Mouse (Mus musculus) adrenal gland, postnatal 25 days (tissue): ENCODE measurements at regions not wholly inside any gene's neighbourhood (a gene's known extent, or its start where the extent isn't known, plus 50 kb on each side); places are given as distances from the start of the nearest gene placed in this dataset.
A peak's percentile ranks its signal among the peaks of the same experiment; 100 is the strongest.
"Not testable (repeated sequence)": the region's sequence is repeated elsewhere in the genome, so short reads cannot be mapped to it uniquely, and the experiment has no call there.

Experiments used
- DNase-seq: peaks from one replicate; pipeline ENCODE4 v3.0.0; 2021; ENCODE audit warnings: mixed read lengths

- DNase-seq, result no peak
Observed at GRCm38 (mm10) chr12:70629371-70629770, 176.5 kb downstream of the Tmx1 start.

- DNase-seq, result no peak
Observed at GRCm38 (mm10) chr12:70631281-70631680, 178.4 kb downstream of the Tmx1 start.

GRCm38 (mm10) chr12:70633194-70633593, 180.3 kb downstream of the Tmx1 start:
- peak; percentile 7 for DNase-seq

GRCm38 (mm10) chr12:70633622-70634365, 180.9 kb downstream of the Tmx1 start:
- DNase-seq, result no peak

- DNase-seq, result no peak
Observed at GRCm38 (mm10) chr12:70635997-70636396, 183.1 kb downstream of the Tmx1 start.

- no peak for DNase-seq
Observed at GRCm38 (mm10) chr12:70640186-70640585, 185.1 kb upstream of the Frmd6 start.

GRCm38 (mm10) chr12:70644910-70645309, 180.4 kb upstream of the Frmd6 start:
- no peak for DNase-seq

GRCm38 (mm10) chr12:70645407-70645806, 179.9 kb upstream of the Frmd6 start:
- no peak for DNase-seq

- no peak for DNase-seq
Observed at GRCm38 (mm10) chr12:70647516-70647915, 177.8 kb upstream of the Frmd6 start.

- no peak for DNase-seq
Observed at GRCm38 (mm10) chr12:70648179-70648811, 177.0 kb upstream of the Frmd6 start.

GRCm38 (mm10) chr12:70648812-70649188, 176.5 kb upstream of the Frmd6 start:
- no peak for DNase-seq

GRCm38 (mm10) chr12:70649691-70650090, 175.6 kb upstream of the Frmd6 start:
- no peak for DNase-seq

GRCm38 (mm10) chr12:70650470-70650869, 174.8 kb upstream of the Frmd6 start:
- DNase-seq, result no peak

GRCm38 (mm10) chr12:70652751-70653150, 172.6 kb upstream of the Frmd6 start:
- no peak for DNase-seq

GRCm38 (mm10) chr12:70653971-70654370, 171.3 kb upstream of the Frmd6 start:
- DNase-seq, result no peak

- DNase-seq, result peak; percentile 69
Observed at GRCm38 (mm10) chr12:70654546-70654945, 170.8 kb upstream of the Frmd6 start.

- no peak for DNase-seq
Observed at GRCm38 (mm10) chr12:70655411-70655811, 169.9 kb upstream of the Frmd6 start.

- DNase-seq, result no peak
Observed at GRCm38 (mm10) chr12:70655900-70656544, 169.3 kb upstream of the Frmd6 start.

- DNase-seq, result no peak
Observed at GRCm38 (mm10) chr12:70656805-70657492, 168.4 kb upstream of the Frmd6 start.

- no peak for DNase-seq
Observed at GRCm38 (mm10) chr12:70657493-70657810, 167.9 kb upstream of the Frmd6 start.

GRCm38 (mm10) chr12:70658106-70658505, 167.2 kb upstream of the Frmd6 start:
- DNase-seq, result no peak

- peak; percentile 23 for DNase-seq
Observed at GRCm38 (mm10) chr12:70660388-70660787, 164.9 kb upstream of the Frmd6 start.

- DNase-seq, result not testable (repeated sequence)
Observed at GRCm38 (mm10) chr12:70668158-70668557, 157.2 kb upstream of the Frmd6 start.
